Mouse (Mus musculus): ENCODE results near the gene Mvk. TPM values are rescaled to one million over a fixed set of nuclear protein-coding genes. Genes with fewer than 3 reads are reported as not detected.

Mvk gene
- polyA plus RNA-seq, 1 experiment from 2014 or later, result 62.3 TPM

DNA sequence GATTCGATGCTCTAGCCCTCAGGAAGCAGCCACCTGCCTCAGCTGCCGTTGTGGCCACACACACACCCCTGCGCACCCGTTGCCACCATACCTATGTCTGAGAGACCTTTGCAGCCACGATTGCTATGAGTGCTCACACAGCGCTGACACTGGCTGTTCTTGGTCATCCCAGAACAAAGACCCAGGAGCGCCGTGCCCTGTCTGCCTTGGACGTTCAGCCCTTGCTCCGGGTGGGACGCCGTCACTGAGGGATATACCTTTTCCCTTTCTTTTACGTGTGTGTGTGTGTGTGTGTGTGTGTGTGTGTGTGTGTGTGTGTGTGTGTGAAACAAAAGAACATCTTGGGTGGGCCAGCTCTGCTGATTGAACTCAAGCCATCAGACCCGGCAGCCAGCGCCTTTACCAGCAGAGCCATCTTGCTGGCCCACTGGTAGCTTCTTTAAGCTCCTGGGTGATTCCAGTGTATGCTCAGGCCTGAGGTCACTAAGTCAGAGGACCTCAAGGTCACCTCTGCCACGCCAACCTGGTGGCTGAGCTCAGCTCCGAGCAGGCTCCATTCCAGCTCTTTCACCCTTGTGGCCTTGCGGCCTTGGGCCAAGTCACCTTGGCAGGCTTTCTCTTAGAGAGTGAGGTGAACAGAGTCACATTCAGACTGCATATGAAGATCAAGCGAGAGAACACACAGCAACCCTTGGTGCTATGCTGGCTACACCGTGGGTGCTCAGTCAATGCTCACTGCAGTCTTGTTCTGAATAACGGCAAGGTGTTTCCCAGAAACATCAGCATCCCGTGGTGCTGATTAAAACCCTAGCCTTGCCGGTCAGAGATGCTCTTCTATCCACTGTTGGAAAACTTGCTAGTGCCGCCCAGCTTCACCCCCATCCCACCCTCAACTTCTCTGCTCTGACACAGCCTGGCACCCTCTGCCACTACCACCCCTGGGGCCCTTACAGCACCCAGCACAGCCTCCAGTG lies 18.3 kb downstream of the Mvk start:
- Histone ChIP-seq H3K27me3 (ENCODE audit: low read depth, poor library complexity, severe bottlenecking) (peaks cover 47% of the 10 kb centered on the region; the same call in 1 of the 2 replicates), H3K4me3 (no peak overlapping the region), H3K4me1 (peaks cover 78% of the 10 kb centered on the region), H3K9me3 (replicated peaks) (no peaks in the 10 kb centered on the region), H3K27ac (replicated peaks) (peak overlapping the region; percentile 76), H3K36me3 (no peaks in the 10 kb centered on the region)
- WGBS, result 87% methylated on average over 23 of the region's 24 CpGs
- DNase-seq (ENCODE audit: low spot score), result no peak

DNA sequence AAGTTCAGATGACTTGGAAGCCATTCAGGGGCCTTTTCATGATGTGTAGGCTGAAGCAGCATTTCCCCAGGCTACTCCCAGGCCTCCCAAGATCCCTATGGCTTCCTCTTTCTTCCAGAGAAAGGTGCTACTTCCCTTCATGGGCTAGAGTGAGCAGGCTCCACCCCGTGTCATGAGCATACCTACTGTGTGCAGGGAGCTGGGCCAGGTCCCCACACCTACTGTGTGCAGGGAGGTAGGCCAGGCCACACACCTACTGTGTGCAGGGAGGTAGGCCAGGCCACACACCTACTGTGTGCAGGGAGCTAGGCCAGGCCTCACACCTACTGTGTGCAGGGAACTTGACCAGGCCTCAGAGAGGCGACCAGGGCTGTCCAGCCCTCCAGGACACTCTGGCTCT lies 20.5 kb downstream of the Mvk start:
- no peaks in the 10 kb centered on the region for H3K36me3 ChIP-seq
- H3K4me1 ChIP-seq, result peaks cover 91% of the 10 kb centered on the region
- peak overlapping the region; percentile 89 for H3K27ac ChIP-seq (replicated peaks)
- no peak for DNase-seq (ENCODE audit: low spot score)
- no peaks in the 10 kb centered on the region for H3K9me3 ChIP-seq (replicated peaks)
- 81% methylated on average over 2 of the region's 2 CpGs for WGBS
- H3K4me3 ChIP-seq, result no peak overlapping the region
- peaks cover 56% of the 10 kb centered on the region for H3K27me3 ChIP-seq (ENCODE audit: low read depth, poor library complexity, severe bottlenecking)

DNA sequence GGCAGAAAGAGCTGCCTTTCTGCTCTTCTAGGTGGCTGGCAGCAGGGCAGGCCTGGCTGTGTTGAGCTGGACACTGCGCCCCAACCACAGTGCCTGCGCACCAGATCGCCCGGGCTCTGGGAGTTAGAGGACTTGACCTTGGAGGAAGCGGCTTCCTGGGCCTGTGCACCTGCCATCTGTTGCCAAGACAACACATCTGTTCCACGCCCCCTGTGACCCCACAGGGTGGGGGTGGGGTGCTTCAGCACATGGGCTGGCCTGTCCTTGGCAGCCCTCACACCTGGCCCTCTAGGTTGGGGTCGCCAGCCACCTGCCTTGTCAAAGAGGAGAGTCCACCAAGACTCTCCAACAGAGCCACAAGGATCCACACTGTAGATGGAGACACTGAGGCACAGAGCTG lies 21.6 kb downstream of the Mvk start:
- H3K27me3 ChIP-seq (ENCODE audit: low read depth, poor library complexity, severe bottlenecking), result peaks cover 62% of the 10 kb centered on the region
- no peaks in the 10 kb centered on the region for H3K9me3 ChIP-seq (replicated peaks)
- peak; percentile 57 for DNase-seq (ENCODE audit: low spot score)
- peaks cover 88% of the 10 kb centered on the region for H3K4me1 ChIP-seq
- WGBS, result 53% methylated on average over 7 of the region's 7 CpGs
- H3K4me3 ChIP-seq, result 0 out of 2 replicates have a peak overlapping the region, but pooled peaks have one; percentile 17
- no peaks in the 10 kb centered on the region for H3K36me3 ChIP-seq
- peak overlapping the region; percentile 89 for H3K27ac ChIP-seq (replicated peaks)

DNA sequence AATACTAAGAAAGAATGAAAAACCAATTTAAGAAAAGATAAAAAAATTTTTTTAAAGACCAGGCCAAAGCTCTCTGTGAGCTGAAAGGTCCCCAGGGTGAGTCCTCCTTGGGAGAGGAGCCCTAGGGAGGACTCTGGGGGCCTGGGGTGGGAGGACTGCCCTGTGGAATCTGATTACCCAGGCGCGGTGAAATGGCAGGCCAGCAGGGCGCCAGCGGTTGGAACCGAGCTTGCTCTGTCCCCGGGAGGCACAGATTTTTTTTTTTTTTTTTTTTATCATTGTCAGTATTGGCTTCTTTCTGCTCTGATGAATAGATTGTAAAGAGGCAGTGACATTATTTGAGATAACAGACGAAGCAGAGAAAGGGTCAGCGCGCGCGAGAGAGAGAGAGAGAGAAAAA lies 22.9 kb downstream of the Mvk start:
- Histone ChIP-seq H3K4me1 (peaks cover 75% of the 10 kb centered on the region), H3K4me3 (peak overlapping the region; percentile 40), H3K27me3 (ENCODE audit: low read depth, poor library complexity, severe bottlenecking) (peaks cover 66% of the 10 kb centered on the region), H3K36me3 (no peaks in the 10 kb centered on the region), H3K27ac (replicated peaks) (peak overlapping the region; percentile 89), H3K9me3 (replicated peaks) (no peaks in the 10 kb centered on the region)
- under 1% methylated on average over 11 of the region's 11 CpGs for WGBS
- no peak for DNase-seq (ENCODE audit: low spot score)

DNA sequence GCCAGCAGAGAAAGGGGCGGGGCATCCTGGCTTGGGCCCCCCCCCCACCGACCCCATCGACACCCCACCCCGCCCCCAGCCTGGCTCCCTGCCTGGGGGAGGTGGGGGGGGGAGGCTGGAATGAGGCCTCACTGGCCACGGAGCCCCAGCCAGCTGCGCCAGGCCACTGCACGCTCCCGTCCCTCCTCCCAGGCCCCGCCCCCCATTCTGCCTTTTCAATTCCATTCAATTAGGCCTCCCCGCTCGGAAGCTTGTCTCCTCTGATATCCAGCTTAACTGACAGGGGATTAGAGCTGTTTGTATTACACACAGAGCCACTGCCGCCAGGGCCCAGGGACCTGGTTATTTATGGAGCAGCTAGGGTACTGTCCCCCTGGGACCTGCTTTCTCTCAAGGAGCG lies 23.4 kb downstream of the Mvk start:
- under 1% methylated on average over 11 of the region's 13 CpGs for WGBS
- H3K36me3 ChIP-seq, result no peaks in the 10 kb centered on the region
- peak overlapping the region; percentile 89 for H3K27ac ChIP-seq (replicated peaks)
- DNase-seq (ENCODE audit: low spot score), result peak; percentile 98
- peaks cover 65% of the 10 kb centered on the region for H3K27me3 ChIP-seq (ENCODE audit: low read depth, poor library complexity, severe bottlenecking)
- no peaks in the 10 kb centered on the region for H3K9me3 ChIP-seq (replicated peaks)
- H3K4me3 ChIP-seq, result peak overlapping the region; percentile 40
- H3K4me1 ChIP-seq, result peaks cover 70% of the 10 kb centered on the region

DNA sequence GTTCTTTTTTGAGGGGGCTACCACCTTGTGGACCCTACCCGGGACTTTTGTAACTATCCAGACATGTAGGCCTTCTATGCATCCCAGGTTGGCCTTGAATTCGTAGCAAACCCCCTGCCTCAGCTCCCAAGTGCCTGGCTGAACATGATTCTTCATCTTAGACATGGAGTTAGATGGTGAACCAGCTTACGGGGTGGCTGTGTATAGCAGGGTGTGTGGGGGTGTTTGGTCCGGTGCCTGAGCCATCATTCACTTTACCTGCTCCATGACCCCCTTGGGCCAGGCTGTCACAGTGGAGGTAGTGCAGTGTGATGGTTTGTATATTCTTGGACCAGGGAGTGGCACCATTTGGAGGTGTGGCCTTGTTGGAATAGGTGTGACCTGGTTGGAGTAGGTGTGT lies 23.9 kb downstream of the Mvk start:
- Histone ChIP-seq H3K9me3 (replicated peaks) (no peaks in the 10 kb centered on the region), H3K4me1 (peaks cover 71% of the 10 kb centered on the region), H3K36me3 (no peaks in the 10 kb centered on the region), H3K4me3 (peak overlapping the region; percentile 40), H3K27ac (replicated peaks) (peak overlapping the region; percentile 89), H3K27me3 (ENCODE audit: low read depth, poor library complexity, severe bottlenecking) (peaks cover 65% of the 10 kb centered on the region)
- DNase-seq (ENCODE audit: low spot score), result no peak
- 53% methylated on average over 4 of the region's 4 CpGs for WGBS

DNA sequence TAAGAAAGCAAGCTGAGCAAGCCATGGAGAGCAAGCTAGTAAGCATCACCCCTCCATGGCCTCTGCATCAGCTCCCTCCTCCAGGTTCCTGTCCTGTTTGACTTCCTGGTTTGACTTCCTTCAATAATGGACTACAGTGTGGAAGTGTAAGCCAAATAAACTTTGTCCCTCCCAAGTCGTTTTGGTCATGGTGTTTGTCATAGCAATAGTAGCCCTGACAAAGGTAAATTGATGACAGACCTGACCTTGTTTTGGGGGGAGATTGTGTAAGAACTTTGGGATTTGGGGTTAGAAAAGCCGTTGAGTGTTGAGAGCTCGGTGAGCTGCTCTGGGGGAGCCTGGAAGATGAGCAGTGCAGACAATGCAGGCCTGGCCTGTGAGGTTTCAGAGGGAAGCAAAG lies 26.3 kb downstream of the Mvk start:
- no peaks in the 10 kb centered on the region for H3K9me3 ChIP-seq (replicated peaks)
- DNase-seq (ENCODE audit: low spot score), result no peak
- WGBS, result 87% methylated on average over 3 of the region's 3 CpGs
- H3K27ac ChIP-seq (replicated peaks), result no peak overlapping the region
- H3K4me1 ChIP-seq, result peaks cover 71% of the 10 kb centered on the region
- H3K4me3 ChIP-seq, result no peak overlapping the region
- H3K36me3 ChIP-seq, result no peaks in the 10 kb centered on the region
- H3K27me3 ChIP-seq (ENCODE audit: low read depth, poor library complexity, severe bottlenecking), result peaks cover 60% of the 10 kb centered on the region

DNA sequence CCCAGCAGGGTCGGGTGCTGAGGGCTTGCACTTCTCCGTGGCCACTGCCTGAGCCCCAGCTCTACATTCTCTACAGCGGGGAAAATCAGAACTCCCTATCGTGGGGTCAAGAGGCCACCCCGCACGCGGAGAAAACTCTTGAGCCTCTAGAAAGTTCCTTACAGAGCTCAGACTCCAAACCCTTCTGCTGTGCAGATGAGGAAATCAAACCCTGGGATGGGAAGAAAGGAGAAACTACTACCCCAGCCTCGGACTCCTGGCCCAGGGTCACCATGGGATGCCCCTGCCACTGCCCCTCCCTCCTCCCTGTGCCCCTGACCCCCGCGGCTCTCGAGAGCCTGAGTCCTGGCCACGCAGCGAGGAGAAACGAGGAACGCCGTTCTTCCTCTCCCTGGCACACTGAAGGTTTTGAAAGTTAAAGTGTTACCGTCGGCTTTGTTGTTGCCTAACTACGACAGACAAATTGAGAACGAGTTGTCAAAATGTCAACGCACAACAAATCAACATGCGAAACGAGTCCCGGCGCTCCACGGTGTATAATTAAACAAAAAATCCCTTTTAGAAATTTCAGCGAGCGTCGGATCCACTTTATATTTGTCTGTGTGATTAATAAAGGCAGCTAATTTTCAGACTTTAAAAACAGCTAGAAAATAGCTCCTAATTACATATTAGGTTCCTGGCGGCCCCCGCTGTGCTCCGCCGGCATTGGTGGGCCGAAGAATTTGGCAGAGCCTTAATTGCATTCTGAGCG lies 30.8 kb downstream of the Mvk start:
- Histone ChIP-seq H3K4me1 (peaks cover 39% of the 10 kb centered on the region), H3K4me3 (no peak overlapping the region), H3K36me3 (no peaks in the 10 kb centered on the region), H3K27me3 (ENCODE audit: low read depth, poor library complexity, severe bottlenecking) (peaks cover 64% of the 10 kb centered on the region), H3K27ac (replicated peaks) (peak overlapping the region; percentile 59), H3K9me3 (replicated peaks) (no peaks in the 10 kb centered on the region)
- DNase-seq (ENCODE audit: low spot score), result no peak
- WGBS, result 70% methylated on average over 35 of the region's 35 CpGs

DNA sequence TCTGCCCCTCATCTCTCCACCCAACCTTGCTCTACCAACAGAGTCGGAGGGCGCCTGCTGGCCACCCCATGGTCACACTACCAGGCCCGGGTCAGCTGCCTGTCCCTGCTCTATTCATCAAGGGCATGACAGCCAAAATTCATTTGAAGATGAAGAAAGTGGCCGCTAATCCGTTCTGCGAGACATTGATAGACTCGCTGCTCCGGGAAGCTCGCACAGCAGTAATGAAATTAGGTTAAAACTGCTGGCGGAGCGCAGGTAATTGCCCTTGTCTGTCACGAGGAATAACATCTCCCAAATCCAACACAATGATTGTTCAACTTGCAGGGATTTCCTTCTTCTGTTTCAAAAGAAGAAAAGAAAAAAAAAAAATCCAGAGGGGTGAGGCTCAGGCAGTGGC lies 34.2 kb downstream of the Mvk start:
- Histone ChIP-seq H3K4me3 (no peak overlapping the region), H3K36me3 (no peaks in the 10 kb centered on the region), H3K27ac (replicated peaks) (no peak overlapping the region; the same call in 1 of the 2 replicates), H3K27me3 (ENCODE audit: low read depth, poor library complexity, severe bottlenecking) (peaks cover 40% of the 10 kb centered on the region), H3K9me3 (replicated peaks) (no peaks in the 10 kb centered on the region), H3K4me1 (peaks cover 41% of the 10 kb centered on the region)
- 82% methylated on average over 12 of the region's 12 CpGs for WGBS
- no peak for DNase-seq (ENCODE audit: low spot score)

DNA sequence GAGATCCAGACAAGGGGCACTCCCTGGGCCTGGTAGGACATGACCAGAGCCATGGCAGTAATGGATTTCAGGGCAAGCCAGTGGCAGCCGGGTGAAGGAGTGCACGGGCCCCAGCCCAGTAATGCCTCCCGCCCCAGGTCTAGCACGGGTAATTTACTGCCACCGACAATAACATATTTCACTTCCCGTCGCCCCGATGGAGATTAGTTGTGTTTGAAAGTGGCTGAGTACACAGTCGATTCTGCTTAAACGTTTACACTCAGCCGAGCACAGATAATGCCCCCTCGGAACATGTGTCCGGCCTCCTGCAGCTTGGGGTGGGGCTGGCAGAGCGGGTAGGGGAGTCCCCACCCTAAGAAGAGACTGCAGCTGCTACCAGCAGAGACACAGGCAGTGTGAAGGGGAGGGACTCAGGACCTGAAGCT lies 38.5 kb downstream of the Mvk start:
- peak overlapping the region; percentile 69 for H3K27ac ChIP-seq (replicated peaks)
- H3K27me3 ChIP-seq (ENCODE audit: low read depth, poor library complexity, severe bottlenecking), result peaks cover 16% of the 10 kb centered on the region; the same call in 1 of the 2 replicates
- WGBS, result 6% methylated on average over 14 of the region's 14 CpGs
- no peaks in the 10 kb centered on the region for H3K36me3 ChIP-seq
- peak; percentile 34 for DNase-seq (ENCODE audit: low spot score)
- no peaks in the 10 kb centered on the region for H3K9me3 ChIP-seq (replicated peaks)
- peaks cover 23% of the 10 kb centered on the region for H3K4me1 ChIP-seq
- H3K4me3 ChIP-seq, result peak overlapping the region; percentile 20

DNA sequence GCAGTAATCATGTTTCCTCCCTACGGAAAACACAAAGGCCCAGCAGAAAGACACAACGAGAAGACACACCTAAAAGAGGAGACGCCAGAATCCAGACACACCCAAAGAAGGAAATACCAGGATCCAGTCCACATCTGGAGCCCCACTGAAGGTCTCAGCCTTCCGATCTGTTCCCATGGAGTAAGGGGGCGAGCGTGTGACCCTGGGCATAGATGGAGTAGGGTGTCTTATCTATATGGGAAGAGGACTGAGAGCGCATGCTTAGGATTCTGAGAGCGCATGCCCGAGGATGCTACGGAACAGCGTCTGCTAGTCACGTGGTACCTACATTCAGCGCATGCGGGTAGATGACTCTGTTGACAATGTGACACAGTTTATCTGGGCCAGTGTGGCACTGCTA lies 41.6 kb downstream of the Mvk start:
- DNase-seq (ENCODE audit: low spot score), result no peak
- no peak overlapping the region for H3K27ac ChIP-seq (replicated peaks)
- WGBS, result 95% methylated on average over 14 of the region's 14 CpGs
- peaks cover 4% of the 10 kb centered on the region; the same call in 1 of the 2 replicates for H3K27me3 ChIP-seq (ENCODE audit: low read depth, poor library complexity, severe bottlenecking)
- H3K36me3 ChIP-seq, result no peaks in the 10 kb centered on the region
- no peak overlapping the region for H3K4me3 ChIP-seq
- no peaks in the 10 kb centered on the region for H3K9me3 ChIP-seq (replicated peaks)
- peaks cover 18% of the 10 kb centered on the region for H3K4me1 ChIP-seq

DNA sequence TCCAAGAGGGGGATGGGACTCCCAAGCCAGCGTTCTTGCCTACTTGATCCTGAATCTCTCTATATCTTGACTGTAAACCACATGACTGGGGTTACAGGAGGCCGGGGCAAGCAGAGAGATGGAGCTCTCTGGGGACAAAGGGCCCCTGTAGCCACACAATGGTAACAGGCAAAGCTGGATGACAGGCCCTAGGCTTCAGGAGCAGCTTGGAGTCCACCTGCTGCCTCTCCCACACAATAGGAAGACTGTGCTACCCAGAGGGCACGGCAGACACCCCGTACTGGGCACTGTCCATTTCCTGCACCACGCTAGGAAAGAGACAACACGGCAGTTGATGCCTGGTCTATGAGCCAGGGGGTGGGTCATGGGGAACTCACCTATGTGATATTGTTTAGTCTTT lies 45.5 kb downstream of the Mvk start:
- WGBS, result 89% methylated on average over 6 of the region's 6 CpGs
- H3K4me3 ChIP-seq, result no peak overlapping the region
- 0 out of 2 replicates have a peak overlapping the region, but pooled peaks have one; percentile 33 for H3K27ac ChIP-seq (replicated peaks)

More for the DNA sequence above, 45.5 kb downstream of the Mvk start:
- Histone ChIP-seq H3K36me3 (no peaks in the 10 kb centered on the region), H3K4me1 (peaks cover 5% of the 10 kb centered on the region; the same call in 1 of the 2 replicates), H3K27me3 (ENCODE audit: low read depth, poor library complexity, severe bottlenecking) (no peaks in the 10 kb centered on the region), H3K9me3 (replicated peaks) (peaks cover 6% of the 10 kb centered on the region; the same call in 1 of the 2 replicates)
- DNase-seq (ENCODE audit: low spot score), result no peak

All from midbrain, embryonic 10.5 days (tissue).